ENCODE assay signal across 20 mouse cellular contexts in the genomic region with DNA sequence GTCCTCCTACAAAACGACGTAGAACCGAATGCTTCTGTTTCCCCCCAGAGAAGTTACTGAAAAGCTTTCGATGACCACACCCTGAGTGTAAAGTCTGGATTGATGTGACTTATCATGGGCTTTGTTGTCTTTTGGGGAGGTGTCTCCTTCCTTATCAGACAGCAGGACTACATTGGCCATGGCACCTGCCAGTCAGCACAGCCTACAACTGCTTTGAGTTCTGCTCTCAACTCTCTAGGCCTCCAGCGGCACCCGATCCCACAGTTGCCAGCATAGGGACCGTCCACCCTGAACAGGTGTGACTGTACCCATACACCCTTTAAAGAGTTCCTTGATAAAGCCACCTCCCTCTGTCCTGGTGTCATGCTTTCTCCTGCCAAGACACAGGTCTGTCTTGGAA.
"Had no signal": no experiment of that assay in that cellular context is flagged by ENCODE, and none has a peak within 500 bp of the region (broad histone marks: within the 10 kb centered on the region; RNA-seq: fewer than 3 reads in every experiment).

No protein-coding gene starts in this region.

- H3K9ac ChIP-seq: limb, embryonic 13.5 days; liver, embryonic 12.5 days; liver, embryonic 15.5 days; lung, embryonic 15.5 days; midbrain, embryonic 13.5 days; neural tube, embryonic 13.5 days had no signal

- H3K4me1 ChIP-seq: midbrain, embryonic 10.5 days; midbrain, embryonic 13.5 days; neural tube, embryonic 13.5 days had no signal

- H3K9me3 ChIP-seq: liver, embryonic 12.5 days; liver, embryonic 15.5 days; lung, embryonic 15.5 days; midbrain, embryonic 10.5 days had no signal

- ATAC-seq: inflammation-experienced regulatory T-cells, adult 6 months; liver, embryonic 12.5 days; midbrain, embryonic 13.5 days; midbrain, embryonic 16.5 days had no signal

- H3K4me3 ChIP-seq: limb, embryonic 10.5 days; limb, embryonic 13.5 days; liver, embryonic 12.5 days; liver, embryonic 15.5 days; lung, embryonic 15.5 days; megakaryocyte, embryonic 14.5 days; midbrain, embryonic 10.5 days; midbrain, embryonic 13.5 days; myocyte; neural tube, embryonic 13.5 days had no signal

- H3K4me2 ChIP-seq: limb, embryonic 13.5 days; liver, embryonic 12.5 days; liver, embryonic 15.5 days; lung, embryonic 15.5 days; midbrain, embryonic 13.5 days; neural tube, embryonic 13.5 days had no signal

- DNase-seq: kidney, adult 2 months; kidney, postnatal 36 days; liver; lung, adult 18-20 months; lung, postnatal 10 days; lung, postnatal 36 days; thymus, postnatal 36 days had no signal

- H3K36me3 ChIP-seq: limb, embryonic 10.5 days; limb, embryonic 13.5 days; liver, embryonic 12.5 days; liver, embryonic 15.5 days; lung, embryonic 15.5 days; midbrain, embryonic 10.5 days; midbrain, embryonic 13.5 days; neural tube, embryonic 13.5 days had no signal

- H3K27ac ChIP-seq: kidney, postnatal 0 days; limb, embryonic 10.5 days; limb, embryonic 13.5 days; liver, embryonic 12.5 days; liver, embryonic 15.5 days; lung, embryonic 15.5 days; midbrain, embryonic 10.5 days; midbrain, embryonic 13.5 days; neural tube, embryonic 13.5 days had no signal

- H3K27me3 ChIP-seq: limb, embryonic 13.5 days; liver, embryonic 15.5 days; lung, embryonic 15.5 days; megakaryocyte, embryonic 14.5 days; midbrain, embryonic 13.5 days; neural tube, embryonic 13.5 days had no signal
